Mouse (Mus musculus): Measurements from ENCODE around the gene Msto1. TPM values are rescaled to one million over a fixed set of nuclear protein-coding genes. Genes with fewer than 3 reads are reported as not detected.
"Not testable (repeated sequence)": the region's sequence is repeated elsewhere in the genome, so short reads cannot be mapped to it uniquely, and the experiment has no call there.

Gene Msto1
- polyA plus RNA-seq, 1 experiment from 2014 or later: 46.1 TPM

GRCm38 (mm10) chr3:88929501-88929900, 15.7 kb upstream of the Msto1 start:
- no peak overlapping the region for H3K9ac ChIP-seq (replicated peaks)
- no peaks in the 10 kb centered on the region for H3K9me3 ChIP-seq
- WGBS: 91% methylated on average over 3 of the region's 3 CpGs
- H3K4me2 ChIP-seq (replicated peaks): no peak overlapping the region
- H3K4me1 ChIP-seq: no peaks in the 10 kb centered on the region
- H3K36me3 ChIP-seq: peaks cover 79% of the 10 kb centered on the region
- H3K27me3 ChIP-seq: no peaks in the 10 kb centered on the region
- H3K4me3 ChIP-seq: no peak overlapping the region
- H3K27ac ChIP-seq (replicated peaks): no peak overlapping the region
- no peak for ATAC-seq (ENCODE audit: low FRiP score, low read depth)

GRCm38 (mm10) chr3:88925651-88926050, 11.9 kb upstream of the Msto1 start:
- no peak for ATAC-seq (ENCODE audit: low FRiP score, low read depth)
- no peak overlapping the region for H3K4me2 ChIP-seq (replicated peaks)
- peaks cover 93% of the 10 kb centered on the region for H3K36me3 ChIP-seq
- 93% methylated on average over 2 of the region's 2 CpGs for WGBS
- H3K4me3 ChIP-seq: no peak overlapping the region
- H3K4me1 ChIP-seq: no peaks in the 10 kb centered on the region
- no peak overlapping the region for H3K27ac ChIP-seq (replicated peaks)
- no peak overlapping the region for H3K9ac ChIP-seq (replicated peaks)
- H3K27me3 ChIP-seq: no peaks in the 10 kb centered on the region
- 0 out of 2 replicates have a peak, but pooled peaks cover 5% of the 10 kb centered on the region for H3K9me3 ChIP-seq

GRCm38 (mm10) chr3:88923989-88924591, 10.3 kb upstream of the Msto1 start:
- Histone ChIP-seq H3K4me3 (no peak overlapping the region), H3K9me3 (0 out of 2 replicates have a peak, but pooled peaks cover 5% of the 10 kb centered on the region), H3K9ac (replicated peaks) (no peak overlapping the region), H3K27me3 (no peaks in the 10 kb centered on the region), H3K36me3 (peaks cover 79% of the 10 kb centered on the region), H3K4me1 (no peaks in the 10 kb centered on the region), H3K27ac (replicated peaks) (no peak overlapping the region), H3K4me2 (replicated peaks) (no peak overlapping the region)
- no peak for ATAC-seq (ENCODE audit: low FRiP score, low read depth)
- 93% methylated on average over 8 of the region's 8 CpGs for WGBS

- Histone ChIP-seq H3K9ac (replicated peaks) (no peak overlapping the region), H3K27me3 (no peaks in the 10 kb centered on the region), H3K36me3 (peaks cover 52% of the 10 kb centered on the region), H3K9me3 (0 out of 2 replicates have a peak, but pooled peaks cover 5% of the 10 kb centered on the region), H3K4me2 (replicated peaks) (no peak overlapping the region), H3K4me3 (no peak overlapping the region), H3K27ac (replicated peaks) (no peak overlapping the region), H3K4me1 (no peaks in the 10 kb centered on the region)
- no peak for ATAC-seq (ENCODE audit: low FRiP score, low read depth)
- over 99% methylated on average over 9 of the region's 9 CpGs for WGBS
Observed at GRCm38 (mm10) chr3:88921411-88921810, 7.6 kb upstream of the Msto1 start.

- WGBS: 83% methylated on average over 13 of the region's 13 CpGs
- 0 out of 2 replicates have a peak, but pooled peaks cover 5% of the 10 kb centered on the region for H3K9me3 ChIP-seq
- H3K4me1 ChIP-seq: peaks cover 7% of the 10 kb centered on the region
- H3K36me3 ChIP-seq: peaks cover 31% of the 10 kb centered on the region
- no peak overlapping the region for H3K9ac ChIP-seq (replicated peaks)
- H3K27ac ChIP-seq (replicated peaks): no peak overlapping the region
- no peak for ATAC-seq (ENCODE audit: low FRiP score, low read depth)
- H3K27me3 ChIP-seq: no peaks in the 10 kb centered on the region
- H3K4me3 ChIP-seq: no peak overlapping the region
- H3K4me2 ChIP-seq (replicated peaks): no peak overlapping the region
Observed at GRCm38 (mm10) chr3:88918981-88919380, 5.2 kb upstream of the Msto1 start.

- H3K27me3 ChIP-seq: no peaks in the 10 kb centered on the region
- peak overlapping the region; percentile 86 for H3K27ac ChIP-seq (replicated peaks)
- H3K9me3 ChIP-seq: no peaks in the 10 kb centered on the region
- peak overlapping the region; percentile 63 for H3K4me3 ChIP-seq
- H3K36me3 ChIP-seq: peaks cover 26% of the 10 kb centered on the region
- H3K4me1 ChIP-seq: peaks cover 16% of the 10 kb centered on the region
- 35% methylated on average over 8 of the region's 8 CpGs for WGBS
- H3K9ac ChIP-seq (replicated peaks): peak overlapping the region; percentile 66
- no peak for ATAC-seq (ENCODE audit: low FRiP score, low read depth)
- H3K4me2 ChIP-seq (replicated peaks): peak overlapping the region; percentile 80
Observed at GRCm38 (mm10) chr3:88914384-88914810, 598 bp upstream of the Msto1 start.

- H3K4me2 ChIP-seq (replicated peaks): peak overlapping the region; percentile 80
- H3K27me3 ChIP-seq: no peaks in the 10 kb centered on the region
- H3K4me1 ChIP-seq: peaks cover 16% of the 10 kb centered on the region
- 89% methylated on average over 7 of the region's 7 CpGs for WGBS
- no peak for ATAC-seq (ENCODE audit: low FRiP score, low read depth)
- H3K9ac ChIP-seq (replicated peaks): peak overlapping the region; percentile 66; the same call in 1 of the 2 replicates
- H3K4me3 ChIP-seq: peak overlapping the region; percentile 63; the same call in 1 of the 2 replicates
- no peaks in the 10 kb centered on the region for H3K9me3 ChIP-seq
- H3K27ac ChIP-seq (replicated peaks): no peak overlapping the region
- peaks cover 44% of the 10 kb centered on the region for H3K36me3 ChIP-seq
Observed at GRCm38 (mm10) chr3:88912585-88912984, 1.2 kb downstream of the Msto1 start.

- Histone ChIP-seq H3K9ac (replicated peaks) (no peak overlapping the region), H3K27ac (replicated peaks) (no peak overlapping the region; the same call in 1 of the 2 replicates), H3K36me3 (peaks cover 99% of the 10 kb centered on the region), H3K27me3 (no peaks in the 10 kb centered on the region), H3K4me2 (replicated peaks) (no peak overlapping the region), H3K4me3 (no peak overlapping the region), H3K9me3 (no peaks in the 10 kb centered on the region), H3K4me1 (no peaks in the 10 kb centered on the region)
- WGBS: 92% methylated on average over 6 of the region's 6 CpGs
- no peak for ATAC-seq (ENCODE audit: low FRiP score, low read depth)
Observed at GRCm38 (mm10) chr3:88906393-88907159, 7.2 kb downstream of the Msto1 start.

GRCm38 (mm10) chr3:88905741-88906140, 8.1 kb downstream of the Msto1 start:
- H3K36me3 ChIP-seq: peaks cover 97% of the 10 kb centered on the region
- H3K4me2 ChIP-seq (replicated peaks): no peak overlapping the region
- H3K9ac ChIP-seq (replicated peaks): no peak overlapping the region
- H3K27ac ChIP-seq (replicated peaks): no peak overlapping the region
- 95% methylated on average over 2 of the region's 2 CpGs for WGBS
- H3K27me3 ChIP-seq: no peaks in the 10 kb centered on the region
- no peak for ATAC-seq (ENCODE audit: low FRiP score, low read depth)
- no peaks in the 10 kb centered on the region for H3K9me3 ChIP-seq
- H3K4me1 ChIP-seq: no peaks in the 10 kb centered on the region
- H3K4me3 ChIP-seq: no peak overlapping the region

GRCm38 (mm10) chr3:88905209-88905608, 8.6 kb downstream of the Msto1 start:
- WGBS: 93% methylated on average over 6 of the region's 6 CpGs
- ATAC-seq (ENCODE audit: low FRiP score, low read depth): no peak
- H3K9ac ChIP-seq (replicated peaks): no peak overlapping the region
- H3K36me3 ChIP-seq: peaks cover 97% of the 10 kb centered on the region
- H3K27me3 ChIP-seq: no peaks in the 10 kb centered on the region
- no peak overlapping the region for H3K27ac ChIP-seq (replicated peaks)
- H3K4me2 ChIP-seq (replicated peaks): no peak overlapping the region
- H3K9me3 ChIP-seq: no peaks in the 10 kb centered on the region
- H3K4me3 ChIP-seq: no peak overlapping the region
- H3K4me1 ChIP-seq: no peaks in the 10 kb centered on the region

GRCm38 (mm10) chr3:88904803-88905202, 9.0 kb downstream of the Msto1 start:
- Histone ChIP-seq H3K9ac (replicated peaks) (no peak overlapping the region), H3K27me3 (no peaks in the 10 kb centered on the region), H3K36me3 (peaks cover 95% of the 10 kb centered on the region), H3K27ac (replicated peaks) (no peak overlapping the region), H3K4me3 (no peak overlapping the region), H3K9me3 (no peaks in the 10 kb centered on the region), H3K4me2 (replicated peaks) (no peak overlapping the region), H3K4me1 (no peaks in the 10 kb centered on the region)
- WGBS: 83% methylated on average over 3 of the region's 3 CpGs
- no peak for ATAC-seq (ENCODE audit: low FRiP score, low read depth)

- H3K9ac ChIP-seq (replicated peaks); H3K4me1 ChIP-seq; H3K4me2 ChIP-seq (replicated peaks); H3K27ac ChIP-seq (replicated peaks); H3K27me3 ChIP-seq; ATAC-seq (ENCODE audit: low FRiP score, low read depth); H3K9me3 ChIP-seq; H3K4me3 ChIP-seq: not testable (repeated sequence)
- H3K36me3 ChIP-seq: peaks cover 28% of the 10 kb centered on the region
- WGBS: 95% methylated on average over 7 of the region's 7 CpGs
Observed at GRCm38 (mm10) chr3:88893011-88893410, 20.8 kb downstream of the Msto1 start.
